Mouse (Mus musculus) gastrocnemius, adult 18-20 months (tissue): ENCODE data around the gene Wfdc16. TPM values are rescaled to one million over a fixed set of nuclear protein-coding genes. Genes with fewer than 3 reads are reported as not detected.

Source experiments
- DNase-seq: peaks from one replicate; pipeline ENCODE4 v3.0.0; 2021; ENCODE audit warnings: low spot score
- total RNA-seq, 2 experiments: library from RNA; stranded (reverse); gene quantifications; 2 replicates each; pipeline ENCODE4 v1.2.3; 2021

Gene Wfdc16
- total RNA-seq, 2 experiments from 2014 or later, result not detected

GRCm38 (mm10) chr2:164600179-164600578 is 38.4 kb downstream of the Wfdc16 start:
- no peak for DNase-seq

DNA sequence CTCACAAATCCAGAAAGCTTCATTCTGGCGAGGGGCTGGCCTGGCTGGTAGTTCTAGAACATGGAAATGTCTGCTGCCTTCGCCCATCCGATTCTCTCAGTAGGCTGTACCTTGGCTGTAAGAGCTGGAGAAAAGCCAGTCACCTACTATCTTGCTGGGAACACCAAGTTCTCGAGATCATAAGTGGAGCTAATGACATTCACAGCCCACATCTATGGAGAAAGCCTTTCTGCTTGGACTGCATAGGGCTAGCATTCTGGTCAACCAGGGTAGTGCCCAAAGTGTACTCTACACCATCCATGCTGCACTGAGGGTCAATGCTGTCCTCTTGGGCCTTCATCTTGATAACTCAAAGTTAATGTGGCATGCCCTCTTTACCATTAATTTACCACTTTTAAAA is 45.1 kb downstream of the Wfdc16 start, which contains the start of gene Eppin:
TSS of gene Eppin (minus strand) at position 101 of the 400 bp plus-strand sequence.
- no peak for DNase-seq

GRCm38 (mm10) chr2:164592014-164592413 is 46.6 kb downstream of the Wfdc16 start:
- no peak for DNase-seq

GRCm38 (mm10) chr2:164585025-164585725 is 53.4 kb downstream of the Wfdc16 start, which contains the start of gene Wfdc6a:
Gene Wfdc6a (minus strand): TSS chr2:164585447.
- DNase-seq, result peak; percentile 37

Other genes starting within 250 kb of the Wfdc16 start
- gene Slpi, start 249.7 kb downstream of the Wfdc16 start, total RNA-seq, result under 1 TPM in 1 of 2 experiments, not detected in 1; 0.73 TPM
- gene Rbpjl, start 235.7 kb downstream of the Wfdc16 start, total RNA-seq, result not detected
- under 1 TPM; 0.59 to 0.78 TPM for gene Matn4, start 233.6 kb downstream of the Wfdc16 start, total RNA-seq
- gene Sdc4, start 194.9 kb downstream of the Wfdc16 start, total RNA-seq, result 10 to 100 TPM; 62.6 to 77.3 TPM
- 10 to 100 TPM; 26.0 to 26.2 TPM for gene Sys1, start 181.8 kb downstream of the Wfdc16 start, total RNA-seq
- 1 to 10 TPM; 3.8 to 6.5 TPM for gene Gm20458, start 177.8 kb downstream of the Wfdc16 start, total RNA-seq
- not detected for gene Trp53tg5, start 165.1 kb downstream of the Wfdc16 start, total RNA-seq
- 10 to 100 TPM; 22.8 to 24.5 TPM for gene Dbndd2, start 152.7 kb downstream of the Wfdc16 start, total RNA-seq
- gene Pigt, start 141.3 kb downstream of the Wfdc16 start, total RNA-seq, result 10 to 100 TPM; 31.4 to 32.6 TPM
- not detected for gene Wfdc2, start 76.4 kb downstream of the Wfdc16 start, total RNA-seq
- not detected for gene Spint3, start 65.3 kb downstream of the Wfdc16 start, total RNA-seq
- gene Wfdc6a, start 53.3 kb downstream of the Wfdc16 start, total RNA-seq, result not detected
- gene Eppin, start 45.2 kb downstream of the Wfdc16 start, total RNA-seq, result not detected
- gene Wfdc6b, start 25.3 kb downstream of the Wfdc16 start, total RNA-seq, result not detected
- gene Wfdc8, start 25.2 kb downstream of the Wfdc16 start, total RNA-seq, result not detected
- not detected for gene Wfdc10, start 17.2 kb upstream of the Wfdc16 start, total RNA-seq
- gene Wfdc9, start 17.8 kb upstream of the Wfdc16 start, total RNA-seq, result not detected
- gene Wfdc11, start 35.3 kb upstream of the Wfdc16 start, total RNA-seq, result not detected
- not detected for gene Wfdc13, start 46.3 kb upstream of the Wfdc16 start, total RNA-seq
- gene Spint4, start 59.7 kb upstream of the Wfdc16 start, total RNA-seq, result not detected
- gene Spint5, start 76.5 kb upstream of the Wfdc16 start, total RNA-seq, result not detected
- gene Wfdc3, start 107.1 kb upstream of the Wfdc16 start, total RNA-seq, result not detected
- 10 to 100 TPM; 15.7 to 20.7 TPM for gene Dnttip1, start 107.2 kb upstream of the Wfdc16 start, total RNA-seq
- under 1 TPM; 0.41 to 0.50 TPM for gene Ube2c, start 131.1 kb upstream of the Wfdc16 start, total RNA-seq
- gene Tnnc2, start 141.2 kb upstream of the Wfdc16 start, total RNA-seq, result over 10,000 TPM; 18,106 to 19,583 TPM
- gene Snx21, start 147.0 kb upstream of the Wfdc16 start, total RNA-seq, result 10 to 100 TPM; 20.0 to 24.3 TPM
- 1 to 10 TPM; 8.0 to 8.2 TPM for gene Acot8, start 166.1 kb upstream of the Wfdc16 start, total RNA-seq
- 1 to 10 TPM; 1.5 TPM for gene Zswim3, start 166.3 kb upstream of the Wfdc16 start, total RNA-seq
- 1 to 10 TPM; 5.6 to 5.8 TPM for gene Zswim1, start 183.9 kb upstream of the Wfdc16 start, total RNA-seq
- not detected for gene Spata25, start 189.7 kb upstream of the Wfdc16 start, total RNA-seq
- gene Ctsa, start 194.1 kb upstream of the Wfdc16 start, total RNA-seq, result 10 to 100 TPM; 51.3 to 55.9 TPM
- gene Neurl2, start 194.7 kb upstream of the Wfdc16 start, total RNA-seq, result 10 to 100 TPM; 37.2 to 41.0 TPM
- gene Pltp, start 218.9 kb upstream of the Wfdc16 start, total RNA-seq, result 10 to 100 TPM; 12.5 to 21.8 TPM
- gene Pcif1, start 240.5 kb upstream of the Wfdc16 start, total RNA-seq, result 10 to 100 TPM; 26.3 to 28.6 TPM